Mouse (Mus musculus) embryonic fibroblast, embryonic 13.5 days (primary cell): ENCODE data around the gene Unc5a.

ENCODE experiments used
- CTCF ChIP-seq: IDR thresholded peaks from 2 replicates; pipeline ENCODE4 v1.5.1; 2011; ENCODE audit warnings: mild to moderate bottlenecking, control low read depth, low read length, moderate library complexity, borderline replicate concordance; ENCODE audit not compliant: insufficient read depth
- POLR2A ChIP-seq: IDR thresholded peaks from 2 replicates; pipeline ENCODE4 v1.6.1; 2011; ENCODE audit warnings: low read depth, mild to moderate bottlenecking, control low read depth, low read length, moderate library complexity

- TF ChIP-seq POLR2A (no peak), CTCF (no peak)
Observed at GRCm38 (mm10) chr13:55005691-55006414, 56.6 kb downstream of the Unc5a start.
